Mouse (Mus musculus) E14TG2a.4 (cell line): ENCODE results near the gene Lemd1.

Experiments
- H3K27me3 ChIP-seq: 2 replicates; pipeline ENCODE4 v1.6.1; 2014; ENCODE audit warnings: low read length, control low read depth; ENCODE audit not compliant: insufficient read depth
- H3K36me3 ChIP-seq: 2 replicates; pipeline ENCODE4 v1.6.1; 2014; ENCODE audit warnings: low read length, control low read depth; ENCODE audit not compliant: insufficient read depth
- H3K4me1 ChIP-seq: replicated peaks from 2 replicates; pipeline ENCODE4 v1.6.1; 2014; ENCODE audit warnings: low read depth, low read length, control low read depth
- H3K4me3 ChIP-seq: replicated peaks from 2 replicates; pipeline ENCODE4 v1.5.1; 2014; ENCODE audit warnings: mild to moderate bottlenecking, low read length
- H3K9me3 ChIP-seq: 2 replicates; pipeline ENCODE4 v1.6.1; 2014; ENCODE audit warnings: low read length, control low read depth
- CTCF ChIP-seq: conservative IDR thresholded peaks from 2 replicates; pipeline ENCODE4 v1.5.1; 2014; ENCODE audit warnings: low read length
- NANOG ChIP-seq: IDR thresholded peaks from 2 replicates; pipeline ENCODE4 v1.6.1; 2014; ENCODE audit warnings: borderline replicate concordance, low read length, mixed read lengths
- POU5F1 ChIP-seq: IDR thresholded peaks from 2 replicates; pipeline ENCODE4 v1.6.1; 2014; ENCODE audit warnings: low read length, borderline replicate concordance

Gene Lemd1

DNA sequence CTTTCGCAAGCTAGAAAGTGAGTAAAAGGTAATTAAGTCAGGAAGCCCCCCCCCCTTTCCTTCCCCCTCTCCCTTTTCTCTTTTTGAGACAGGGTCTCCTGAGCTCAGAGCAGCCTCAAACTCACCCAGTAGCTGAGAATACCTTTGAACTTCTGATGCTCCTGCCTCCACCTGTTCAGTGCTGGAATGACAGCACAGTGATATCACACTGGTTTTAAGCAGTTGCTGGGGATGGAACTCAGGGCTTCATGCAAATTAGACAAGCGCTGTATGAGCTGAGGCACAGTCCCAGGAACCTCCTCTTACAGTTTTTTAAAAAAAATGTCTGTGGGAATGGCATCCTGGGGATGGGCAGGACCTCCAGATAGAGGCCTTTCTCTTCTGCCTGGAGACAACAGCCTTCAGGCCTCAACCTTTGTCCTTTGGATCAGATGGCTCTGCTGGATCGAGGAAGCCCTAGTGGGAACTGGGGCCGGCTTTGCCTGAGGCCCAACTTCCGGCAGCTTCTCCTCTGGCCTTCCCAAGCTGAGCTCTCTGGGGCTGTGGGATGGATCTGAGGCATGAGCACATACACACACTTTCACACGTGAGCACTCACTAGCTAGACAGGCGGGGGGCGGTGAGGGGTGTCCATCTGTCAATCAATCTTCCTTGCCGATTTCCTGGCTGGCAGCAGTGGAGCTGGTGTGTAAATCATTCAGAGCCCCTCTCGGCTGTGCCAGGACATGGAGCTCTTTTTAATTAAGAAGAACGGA, 99.9 kb downstream of the Lemd1 start:
- no peaks in the 10 kb centered on the region for H3K9me3 ChIP-seq
- H3K27me3 ChIP-seq: no peaks in the 10 kb centered on the region
- peaks cover 92% of the 10 kb centered on the region for H3K4me1 ChIP-seq
- no peaks in the 10 kb centered on the region for H3K36me3 ChIP-seq
- TF ChIP-seq CTCF: no peak
- TF ChIP-seq POU5F1: no peak
- no peak for TF ChIP-seq NANOG
- peak overlapping the region; percentile 54 for H3K4me3 ChIP-seq

DNA sequence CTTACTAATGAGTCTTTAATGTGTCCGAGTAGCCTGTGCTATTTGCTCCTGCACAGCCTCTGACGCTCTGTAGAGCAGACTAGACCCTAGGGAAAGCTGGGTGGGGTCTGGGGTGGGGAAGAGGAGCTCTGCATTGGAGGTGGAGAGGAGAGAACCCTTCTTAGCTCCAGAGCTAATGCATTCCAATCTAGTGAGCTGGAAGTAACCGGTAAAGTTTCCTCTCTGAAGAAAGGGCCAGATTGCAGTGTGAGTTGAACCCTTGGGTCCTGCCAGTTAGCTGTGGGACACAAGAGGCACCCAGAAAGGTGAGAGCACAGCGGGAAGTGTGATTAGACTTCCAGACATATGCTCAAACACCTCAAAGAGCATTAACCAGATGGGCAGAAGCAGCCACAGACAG, 100.5 kb downstream of the Lemd1 start:
- H3K36me3 ChIP-seq: no peaks in the 10 kb centered on the region

DNA sequence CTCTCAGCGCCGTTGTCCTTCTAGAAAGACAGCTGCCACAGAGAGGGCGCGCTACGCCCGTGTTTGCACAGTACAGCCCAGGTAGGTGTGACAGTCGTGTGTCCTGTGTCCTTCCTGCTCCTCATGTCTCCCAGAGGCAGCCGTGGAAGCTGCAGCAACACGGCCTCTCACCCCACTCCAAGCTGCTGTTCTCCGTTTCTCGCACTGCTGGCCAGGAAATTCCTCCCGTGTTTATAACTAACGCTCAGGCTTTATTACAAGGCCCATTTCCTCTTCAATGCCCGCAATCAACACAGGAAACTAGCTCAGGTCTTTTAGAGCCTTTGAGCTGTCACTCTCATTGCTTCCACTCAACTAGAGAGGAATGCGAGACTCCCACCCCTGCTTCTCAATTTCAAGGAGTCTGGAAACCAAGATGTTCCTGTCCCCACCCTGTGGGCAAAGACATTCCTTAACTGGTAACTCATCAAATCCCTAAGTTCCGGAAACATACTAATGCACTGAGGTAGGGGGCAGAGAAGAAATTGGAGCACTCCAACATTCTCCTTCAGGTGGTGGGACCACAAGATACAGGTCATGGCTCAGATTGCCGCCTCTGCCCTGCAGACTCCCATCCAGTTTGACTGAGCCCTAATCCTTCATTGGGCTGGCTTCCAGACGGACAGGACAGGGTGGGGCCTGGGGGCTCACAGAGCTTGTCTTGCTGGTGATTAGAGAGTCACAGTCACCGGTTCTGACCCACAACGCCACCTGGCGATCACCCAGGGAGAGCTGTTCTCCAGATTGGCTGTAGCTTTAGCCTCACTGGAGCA, 101.3 kb downstream of the Lemd1 start:
- no peaks in the 10 kb centered on the region for H3K36me3 ChIP-seq
- H3K27me3 ChIP-seq: peaks cover 13% of the 10 kb centered on the region
- TF ChIP-seq POU5F1: no peak
- TF ChIP-seq CTCF: peak; percentile 40
- no peak for TF ChIP-seq NANOG

More for the DNA sequence above, 100.5 kb downstream of the Lemd1 start:
- Histone ChIP-seq H3K4me3 (peak overlapping the region; percentile 54), H3K27me3 (peaks cover 5% of the 10 kb centered on the region; the same call in 1 of the 2 replicates), H3K4me1 (peaks cover 92% of the 10 kb centered on the region), H3K9me3 (no peaks in the 10 kb centered on the region)
- TF ChIP-seq POU5F1 (no peak), NANOG (no peak), CTCF (no peak)

DNA sequence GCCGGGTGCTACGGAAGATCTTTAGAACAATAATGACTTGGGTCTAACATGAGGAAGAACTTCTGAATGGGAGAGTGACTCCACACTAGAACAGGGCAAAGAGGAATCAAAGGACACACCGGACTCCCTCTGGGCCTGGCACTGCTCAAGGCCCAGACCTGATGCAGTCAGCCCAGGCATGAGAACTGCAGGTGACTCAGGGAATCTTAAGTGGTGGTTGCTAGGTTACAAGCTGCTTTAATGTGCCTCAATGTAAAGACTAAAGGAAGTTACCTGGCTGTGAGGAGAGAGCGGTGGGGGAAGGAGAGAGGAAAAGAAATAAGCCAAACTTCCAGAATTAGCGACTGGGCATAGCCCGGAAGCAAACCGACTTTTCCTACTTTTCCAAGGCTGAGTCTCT, 104.3 kb downstream of the Lemd1 start:
- H3K4me1 ChIP-seq: peaks cover 65% of the 10 kb centered on the region
- H3K4me3 ChIP-seq: no peak overlapping the region
- no peaks in the 10 kb centered on the region for H3K9me3 ChIP-seq
- no peak for TF ChIP-seq POU5F1
- TF ChIP-seq CTCF: no peak
- TF ChIP-seq NANOG: no peak
- H3K27me3 ChIP-seq: peaks cover 43% of the 10 kb centered on the region
- H3K36me3 ChIP-seq: no peaks in the 10 kb centered on the region

More for the DNA sequence above, 101.3 kb downstream of the Lemd1 start:
- no peaks in the 10 kb centered on the region for H3K9me3 ChIP-seq
- peak overlapping the region; percentile 54 for H3K4me3 ChIP-seq
- H3K4me1 ChIP-seq: peaks cover 84% of the 10 kb centered on the region

DNA sequence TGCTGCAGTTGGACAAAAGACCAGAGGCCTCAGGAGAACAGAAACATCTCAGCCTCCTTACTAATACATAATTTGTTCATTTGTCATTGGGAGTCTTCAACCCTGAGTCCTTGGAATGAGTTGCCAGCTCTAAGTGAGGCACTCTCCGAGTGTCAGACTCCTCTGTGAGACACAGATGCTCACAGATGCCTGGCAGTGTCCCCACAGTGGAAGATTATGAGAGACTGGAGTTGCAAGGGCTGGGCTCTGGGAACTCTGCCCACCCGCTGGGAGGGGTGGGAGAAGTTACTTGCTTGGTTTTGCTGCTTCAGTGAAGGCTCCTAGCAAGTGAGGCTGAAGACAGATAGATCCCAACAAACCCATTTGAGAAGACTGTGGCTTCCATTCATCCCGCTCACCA, 104.8 kb downstream of the Lemd1 start:
- Histone ChIP-seq H3K27me3 (peaks cover 48% of the 10 kb centered on the region), H3K4me3 (no peak overlapping the region), H3K9me3 (no peaks in the 10 kb centered on the region), H3K36me3 (no peaks in the 10 kb centered on the region), H3K4me1 (peaks cover 60% of the 10 kb centered on the region)
- TF ChIP-seq POU5F1 (no peak), CTCF (no peak), NANOG (no peak)

DNA sequence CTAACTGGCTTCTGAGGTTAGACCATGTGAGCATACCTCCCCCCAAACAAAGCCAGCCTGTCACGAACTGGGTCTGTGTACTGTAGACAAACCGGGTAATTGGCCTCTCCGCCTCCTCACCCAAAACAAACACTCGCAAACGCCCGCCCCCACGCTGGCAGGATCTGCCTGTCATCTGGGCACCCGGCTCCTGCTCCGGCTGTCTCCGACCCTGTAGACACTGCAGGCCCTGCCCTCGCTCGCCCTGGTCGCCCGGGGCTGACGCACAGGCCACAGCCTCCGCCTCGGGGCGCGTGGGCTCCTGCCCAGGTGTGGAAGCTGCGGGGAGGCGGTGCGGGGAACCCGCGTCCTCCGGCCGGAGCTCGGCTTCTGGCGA, 107.2 kb downstream of the Lemd1 start, which contains the start of gene Klhdc8a:
Klhdc8a (plus strand) TSS at position 202 of the 376 bp plus-strand sequence.
- Histone ChIP-seq H3K27me3 (peaks cover 70% of the 10 kb centered on the region), H3K9me3 (no peaks in the 10 kb centered on the region), H3K36me3 (no peaks in the 10 kb centered on the region), H3K4me3 (peak within 1 kb of the TSS; percentile 79), H3K4me1 (peaks cover 49% of the 10 kb centered on the region)
- TF ChIP-seq CTCF: no peak
- no peak for TF ChIP-seq NANOG
- no peak for TF ChIP-seq POU5F1

DNA sequence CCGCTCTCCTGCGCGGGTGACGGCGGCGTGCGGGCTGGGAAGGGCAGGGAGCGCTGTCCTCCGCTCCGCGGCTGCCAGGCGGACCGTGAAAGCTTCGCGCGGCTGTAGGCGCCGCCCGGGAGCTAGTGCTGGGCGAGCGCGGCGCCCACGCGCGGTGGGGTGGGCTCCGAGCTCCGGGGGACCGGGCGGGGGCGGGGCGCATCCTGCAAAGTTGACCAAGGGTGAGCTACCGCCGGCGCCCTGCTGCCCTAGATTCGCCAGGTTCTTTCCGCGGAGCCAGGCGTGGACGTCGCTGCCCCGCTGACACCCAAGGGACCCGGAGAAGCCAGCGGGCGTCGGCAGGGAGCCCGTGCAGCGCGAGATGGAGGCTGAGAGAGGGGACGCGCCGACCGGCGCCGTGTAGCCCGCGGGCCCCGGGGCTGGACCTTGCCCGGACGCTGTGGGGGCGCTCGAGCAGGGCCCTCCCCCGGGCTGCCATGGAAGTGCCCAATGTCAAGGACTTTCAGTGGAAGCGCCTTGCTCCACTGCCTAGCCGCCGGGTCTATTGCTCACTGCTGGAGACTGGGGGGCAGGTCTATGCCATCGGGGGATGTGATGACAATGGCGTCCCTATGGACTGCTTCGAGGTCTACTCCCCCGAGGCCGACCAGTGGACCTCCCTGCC, 107.7 kb downstream of the Lemd1 start:
- Histone ChIP-seq H3K4me1 (peaks cover 54% of the 10 kb centered on the region), H3K9me3 (no peaks in the 10 kb centered on the region), H3K4me3 (peak overlapping the region; percentile 79), H3K27me3 (peaks cover 75% of the 10 kb centered on the region), H3K36me3 (no peaks in the 10 kb centered on the region)
- TF ChIP-seq POU5F1: no peak
- no peak for TF ChIP-seq NANOG
- TF ChIP-seq CTCF: no peak

DNA sequence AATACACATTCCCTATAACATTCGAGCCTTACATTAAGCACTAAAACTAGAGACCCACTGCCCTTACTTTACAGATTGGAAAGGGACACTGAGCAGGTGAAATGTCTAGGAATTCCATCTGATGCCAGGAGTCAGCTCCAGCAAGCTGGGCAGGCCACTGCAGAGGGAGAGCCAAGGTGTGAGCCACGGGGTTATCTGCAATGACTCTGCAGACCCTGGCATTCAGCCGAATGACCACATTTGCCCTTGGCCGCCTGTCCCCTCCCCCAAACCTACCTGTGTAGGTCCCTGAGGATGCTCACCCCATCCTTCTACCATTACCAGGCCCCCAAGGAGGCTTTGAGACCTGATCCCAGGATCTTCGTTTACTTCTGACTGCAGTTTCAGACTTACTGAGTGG, 108.5 kb downstream of the Lemd1 start:
- H3K4me3 ChIP-seq: no peak overlapping the region
- TF ChIP-seq CTCF (no peak), POU5F1 (no peak), NANOG (no peak)

More for the DNA sequence above, 108.5 kb downstream of the Lemd1 start:
- Histone ChIP-seq H3K27me3 (peaks cover 75% of the 10 kb centered on the region), H3K4me1 (peaks cover 55% of the 10 kb centered on the region), H3K36me3 (no peaks in the 10 kb centered on the region), H3K9me3 (no peaks in the 10 kb centered on the region)
